Mouse (Mus musculus) common myeloid progenitor, adult 5-6 weeks (primary cell): ENCODE data around the gene Eogt. TPM values are rescaled to one million over a fixed set of nuclear protein-coding genes. Genes with fewer than 3 reads are reported as not detected.
A peak's percentile ranks its signal among the peaks of the same experiment; 100 is the strongest.

Experiments
- ATAC-seq: replicated peaks from 2 replicates; pipeline ENCODE4 v1.8.0; 2016; ENCODE audit warnings: low read depth, mild to moderate bottlenecking, moderate TSS enrichment, inconsistent platforms; ENCODE audit not compliant: poor library complexity, severe bottlenecking
- total RNA-seq: library from RNA; stranded (forward); fragments of 200-1000, 187-1606 nt; gene quantifications from 2 replicates; pipeline ENCODE4 v1.2.3, GENCODE M21; 2017

Gene Eogt
- total RNA-seq, 1 experiment from 2014 or later, result 2.1 TPM

GRCm38 (mm10) chr6:97106777-97107176 is 42.2 kb downstream of the Eogt start:
- ATAC-seq, result peak; percentile 86

DNA sequence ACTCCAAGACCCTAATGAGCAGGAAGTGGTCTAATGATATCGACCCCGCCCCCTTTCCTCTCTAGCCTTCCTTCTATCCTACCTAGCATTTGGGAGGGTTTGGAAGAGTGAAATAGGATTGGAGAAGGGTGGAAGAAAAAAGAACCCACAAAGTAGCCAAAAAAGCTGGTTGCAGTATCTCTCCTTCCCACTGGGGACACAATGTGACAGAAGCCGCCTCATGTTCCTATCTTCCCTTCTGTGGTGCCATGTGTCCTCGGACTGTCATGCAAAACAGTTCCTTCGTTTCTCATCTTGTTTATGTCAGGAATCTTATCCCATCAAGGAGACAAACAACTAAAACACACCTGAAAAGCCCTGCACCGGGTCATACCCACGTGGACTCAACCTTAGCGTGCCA is 42.9 kb downstream of the Eogt start:
- ATAC-seq, result no peak

GRCm38 (mm10) chr6:97104264-97104852 is 44.6 kb downstream of the Eogt start:
- peak; percentile 74 for ATAC-seq

DNA sequence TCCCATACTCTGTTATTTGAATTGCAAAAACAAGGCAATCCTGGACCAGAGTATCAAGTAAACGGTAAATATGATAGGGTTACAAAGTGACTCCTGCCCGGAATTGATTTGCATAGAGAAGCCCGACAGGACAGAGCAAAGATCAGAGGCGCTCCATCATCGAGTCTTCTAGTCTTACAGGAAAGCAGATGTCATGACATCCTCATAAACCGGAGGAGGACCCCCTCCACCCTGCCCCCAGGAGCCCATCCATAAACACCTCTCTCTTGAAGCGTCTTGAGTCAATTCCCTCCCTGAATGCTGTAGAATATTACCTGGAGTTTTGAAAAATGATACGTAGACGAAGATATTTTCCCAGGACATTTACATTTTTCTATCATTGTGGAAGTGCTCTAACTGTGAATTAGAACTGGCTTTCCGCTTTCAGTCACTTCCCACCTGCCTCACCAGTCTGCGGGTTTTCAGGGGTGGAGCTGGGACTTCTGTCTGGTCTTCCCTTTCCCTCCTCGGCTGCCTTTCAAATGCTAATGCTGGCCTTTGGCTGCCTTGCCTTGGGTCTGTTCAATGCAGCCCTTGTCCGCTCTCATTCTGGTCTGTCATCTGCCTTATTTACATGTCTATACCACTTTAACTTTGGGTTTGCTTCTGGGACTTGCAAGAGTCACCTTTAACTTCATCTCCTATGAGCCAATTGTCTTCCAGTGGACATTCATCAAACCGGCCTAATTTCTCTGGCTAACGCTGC is 46.9 kb downstream of the Eogt start:
- ATAC-seq, result no peak

DNA sequence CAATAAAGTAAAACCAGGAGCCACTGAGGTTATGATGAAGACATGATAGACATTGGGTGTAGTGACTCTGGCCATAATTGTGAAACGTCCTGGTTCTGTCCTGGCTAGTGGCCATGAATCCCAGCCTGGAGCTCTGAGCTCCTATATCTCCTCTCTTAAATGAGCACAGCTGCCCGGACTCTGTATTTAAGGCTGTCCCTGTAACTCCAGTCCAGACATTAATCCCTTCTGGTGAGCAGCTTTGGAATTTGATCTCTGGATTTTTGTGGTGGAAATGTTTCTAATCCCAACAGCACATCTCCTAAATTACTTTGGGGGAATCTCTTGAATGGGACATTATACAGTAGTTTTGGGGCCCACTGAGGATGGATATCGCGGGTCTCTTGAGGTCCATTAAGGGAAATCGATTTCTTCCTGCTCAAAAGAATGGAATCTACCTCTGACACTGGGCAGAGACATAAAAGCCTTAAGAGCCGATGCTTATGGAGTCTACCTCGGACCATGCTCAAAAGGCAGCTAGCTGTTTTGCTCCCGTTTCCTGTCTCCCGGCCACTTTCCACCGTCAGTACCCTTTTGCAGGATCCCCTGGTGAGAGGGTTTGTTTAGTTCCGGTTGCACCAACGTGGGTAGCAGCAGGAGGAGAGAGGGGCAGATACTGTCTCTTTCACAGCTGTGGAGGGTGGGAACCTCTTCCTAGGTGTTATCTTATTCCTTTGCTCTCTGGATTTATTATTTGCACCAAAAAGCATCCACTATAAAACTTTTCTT is 47.6 kb downstream of the Eogt start:
- 0 out of 2 replicates have a peak, but pooled peaks have one; percentile 26 for ATAC-seq

GRCm38 (mm10) chr6:97082336-97082735 is 66.6 kb downstream of the Eogt start:
- ATAC-seq, result no peak

- no peak for ATAC-seq
Measured at GRCm38 (mm10) chr6:97080016-97080415, 69.0 kb downstream of the Eogt start.

GRCm38 (mm10) chr6:97060074-97060681 is 88.8 kb downstream of the Eogt start, which contains the start of gene Fam19a4:
Gene Fam19a4 (minus strand): TSS chr6:97060413.
- peak; percentile 52; the same call in 1 of the 2 replicates for ATAC-seq

Other genes with a start within 250 kb of the Eogt start
- gene Fam19a4, start 88.8 kb downstream of the Eogt start, total RNA-seq, result not detected in 2 replicates
- gene Tmf1, start 29.9 kb upstream of the Eogt start, total RNA-seq, result 98.7 and 132 TPM in 2 replicates
- 66.2 and 66.3 TPM in 2 replicates for gene Uba3, start 56.5 kb upstream of the Eogt start, total RNA-seq
- gene Arl6ip5, start 61.5 kb upstream of the Eogt start, total RNA-seq, result 58.9 and 73.4 TPM in 2 replicates
- gene Lmod3, start 103.6 kb upstream of the Eogt start, total RNA-seq, result not detected in 2 replicates